Mouse (Mus musculus) limb, embryonic 12.5 days (tissue): ENCODE measurements around the gene Snai1. TPM values are rescaled to one million over a fixed set of nuclear protein-coding genes. Genes with fewer than 3 reads are reported as not detected.

Source experiments
- ATAC-seq: fragments of 200-750 bp; cut with Nextera tagmentation; 2 replicates; pipeline ENCODE4 v1.8.0; 2017; ENCODE audit warnings: low read depth, moderate TSS enrichment; ENCODE audit not compliant: insufficient number of reproducible peaks, insufficient read depth, low FRiP score, low TSS enrichment
- H3K27ac ChIP-seq: fragments of 300-500 bp; sonication (generic); 2 replicates; pipeline ENCODE4 v1.5.1; 2016; ENCODE audit warnings: mild to moderate bottlenecking, moderate library complexity
- H3K27me3 ChIP-seq: fragments of 300-500 bp; sonication (generic); 2 replicates; pipeline ENCODE4 v1.6.1; 2016; ENCODE audit warnings: mild to moderate bottlenecking, moderate library complexity
- H3K36me3 ChIP-seq: fragments of 300-500 bp; sonication (generic); 2 replicates; pipeline ENCODE4 v1.6.1; 2016; ENCODE audit warnings: mild to moderate bottlenecking, moderate library complexity
- H3K4me1 ChIP-seq: fragments of 300-500 bp; sonication (generic); replicated peaks from 2 replicates; pipeline ENCODE4 v1.6.1; 2016
- H3K4me2 ChIP-seq: fragments of 300-500 bp; sonication (generic); 2 replicates; pipeline ENCODE4 v1.6.1; 2016; ENCODE audit warnings: mild to moderate bottlenecking, moderate library complexity
- H3K4me3 ChIP-seq: fragments of 300-500 bp; sonication (generic); replicated peaks from 2 replicates; pipeline ENCODE4 v1.5.1; 2016; ENCODE audit warnings: mild to moderate bottlenecking
- H3K9ac ChIP-seq: fragments of 300-500 bp; sonication (generic); replicated peaks from 2 replicates; pipeline ENCODE4 v1.6.1; 2016; ENCODE audit warnings: mild to moderate bottlenecking, moderate library complexity
- H3K9me3 ChIP-seq: fragments of 300-500 bp; sonication (generic); 2 replicates; pipeline ENCODE4 v1.6.1; 2016; ENCODE audit warnings: mild to moderate bottlenecking, moderate library complexity
- WGBS: fragments of 180-500 bp; shearing (Covaris S2); methylation state at CpG from one replicate; pipeline ENCODE4 v1.1.7; 2016; 5-methylcytosine and 5-hydroxymethylcytosine counted together
- polyA plus RNA-seq: library from polyadenylated mRNA; unstranded; fragments of >200 nt; fragmentation: Nextera tagmentation; extraction: Ambion mirVana; gene quantifications from 2 replicates; pipeline ENCODE4 v1.2.1, GENCODE M21; 2016

The Snai1 gene
- polyA plus RNA-seq: 69.0 and 82.0 TPM in 2 replicates

GRCm38 (mm10) chr2:167537476-167538297 is at the start of gene Snai1:
TSS of gene Snai1 (plus strand) at chr2:167538195.
- Histone ChIP-seq H3K9ac (peak within 1 kb of the TSS; percentile 88), H3K27me3 (peaks cover 32% of the 10 kb centered on the region), H3K36me3 (peaks cover 27% of the 10 kb centered on the region), H3K9me3 (no peaks in the 10 kb centered on the region), H3K4me2 (peak within 1 kb of the TSS; percentile 91), H3K4me1 (peaks cover 51% of the 10 kb centered on the region), H3K4me3 (peak within 1 kb of the TSS; percentile 80), H3K27ac (peak within 1 kb of the TSS; percentile 96)
- WGBS: 1% methylated on average over 58 of the region's 58 CpGs
- ATAC-seq: peak; percentile 92

GRCm38 (mm10) chr2:167490813-167491525 is 47.0 kb upstream of the Snai1 start:
- H3K4me1 ChIP-seq: peaks cover 25% of the 10 kb centered on the region
- peak overlapping the region; percentile 91 for H3K9ac ChIP-seq
- H3K4me2 ChIP-seq: peak overlapping the region; percentile 97
- H3K36me3 ChIP-seq: peaks cover 24% of the 10 kb centered on the region
- H3K27ac ChIP-seq: no peak overlapping the region
- ATAC-seq: no peak
- no peaks in the 10 kb centered on the region for H3K9me3 ChIP-seq
- WGBS: 79% methylated on average over 4 of the region's 4 CpGs
- no peaks in the 10 kb centered on the region for H3K27me3 ChIP-seq
- peak overlapping the region; percentile 100; the same call in 1 of the 2 replicates for H3K4me3 ChIP-seq

- no peaks in the 10 kb centered on the region for H3K9me3 ChIP-seq
- H3K4me2 ChIP-seq: peak within 1 kb of the TSS; percentile 97
- H3K4me1 ChIP-seq: peaks cover 25% of the 10 kb centered on the region
- 4% methylated on average over 52 of the region's 52 CpGs for WGBS
- H3K27ac ChIP-seq: peak within 1 kb of the TSS; percentile 96
- no peaks in the 10 kb centered on the region for H3K27me3 ChIP-seq
- peaks cover 15% of the 10 kb centered on the region for H3K36me3 ChIP-seq
- H3K9ac ChIP-seq: peak within 1 kb of the TSS; percentile 91
- ATAC-seq: peak; percentile 21; the same call in 1 of the 2 replicates
- H3K4me3 ChIP-seq: peak within 1 kb of the TSS; percentile 100
These were observed 46.0 kb upstream of the Snai1 start, which contains the start of gene Rnf114 for GRCm38 (mm10) chr2:167491757-167492708. TSS of gene Rnf114 (plus strand) at chr2:167492645.

GRCm38 (mm10) chr2:167492713-167493636 is 45.0 kb upstream of the Snai1 start, which contains the start of gene Spata2:
TSS of gene Spata2 (minus strand) at chr2:167492887.
- WGBS: 1% methylated on average over 63 of the region's 63 CpGs
- ATAC-seq: peak; percentile 71

GRCm38 (mm10) chr2:167496437-167496836 is 41.6 kb upstream of the Snai1 start:
- 85% methylated on average over 7 of the region's 7 CpGs for WGBS
- Histone ChIP-seq H3K4me3 (no peak overlapping the region), H3K9me3 (no peaks in the 10 kb centered on the region), H3K9ac (no peak overlapping the region), H3K4me2 (no peak overlapping the region), H3K27ac (no peak overlapping the region), H3K27me3 (no peaks in the 10 kb centered on the region), H3K4me1 (peaks cover 14% of the 10 kb centered on the region), H3K36me3 (peaks cover 9% of the 10 kb centered on the region; the same call in 1 of the 2 replicates)
- no peak for ATAC-seq

More at GRCm38 (mm10) chr2:167492713-167493636, 45.0 kb upstream of the Snai1 start, which contains the start of gene Spata2:
- Histone ChIP-seq H3K27ac (peak within 1 kb of the TSS; percentile 96), H3K4me1 (peaks cover 25% of the 10 kb centered on the region), H3K4me3 (peak within 1 kb of the TSS; percentile 100), H3K36me3 (peaks cover 9% of the 10 kb centered on the region; the same call in 1 of the 2 replicates), H3K27me3 (no peaks in the 10 kb centered on the region), H3K9me3 (no peaks in the 10 kb centered on the region), H3K9ac (peak within 1 kb of the TSS; percentile 91), H3K4me2 (peak within 1 kb of the TSS; percentile 97)

- ATAC-seq: no peak
- 74% methylated on average over 5 of the region's 5 CpGs for WGBS
- Histone ChIP-seq H3K4me3 (no peak overlapping the region), H3K9me3 (no peaks in the 10 kb centered on the region), H3K4me2 (no peak overlapping the region), H3K27ac (no peak overlapping the region), H3K36me3 (peaks cover 9% of the 10 kb centered on the region; the same call in 1 of the 2 replicates), H3K4me1 (0 out of 2 replicates have a peak, but pooled peaks cover 7% of the 10 kb centered on the region), H3K9ac (no peak overlapping the region), H3K27me3 (no peaks in the 10 kb centered on the region)
These were observed 40.7 kb upstream of the Snai1 start for GRCm38 (mm10) chr2:167497272-167497671.

- peak overlapping the region; percentile 97 for H3K4me3 ChIP-seq
- peaks cover 17% of the 10 kb centered on the region for H3K36me3 ChIP-seq
- peak overlapping the region; percentile 88 for H3K4me2 ChIP-seq
- H3K9ac ChIP-seq: peak overlapping the region; percentile 90; the same call in 1 of the 2 replicates
- H3K27ac ChIP-seq: peak overlapping the region; percentile 68; the same call in 1 of the 2 replicates
- no peaks in the 10 kb centered on the region for H3K27me3 ChIP-seq
- ATAC-seq: peak; percentile 38; the same call in 1 of the 2 replicates
- H3K9me3 ChIP-seq: no peaks in the 10 kb centered on the region
- WGBS: 46% methylated on average over 13 of the region's 13 CpGs
- peaks cover 30% of the 10 kb centered on the region for H3K4me1 ChIP-seq
These were observed 35.3 kb upstream of the Snai1 start for GRCm38 (mm10) chr2:167502554-167503252.

GRCm38 (mm10) chr2:167503253-167503895 is 34.6 kb upstream of the Snai1 start:
- peak overlapping the region; percentile 97 for H3K4me3 ChIP-seq
- no peaks in the 10 kb centered on the region for H3K27me3 ChIP-seq
- peak overlapping the region; percentile 90 for H3K9ac ChIP-seq
- ATAC-seq: peak; percentile 81
- H3K36me3 ChIP-seq: peaks cover 23% of the 10 kb centered on the region
- peak overlapping the region; percentile 68 for H3K27ac ChIP-seq
- WGBS: under 1% methylated on average over 78 of the region's 85 CpGs
- no peaks in the 10 kb centered on the region for H3K9me3 ChIP-seq
- H3K4me1 ChIP-seq: peaks cover 30% of the 10 kb centered on the region
- peak overlapping the region; percentile 88 for H3K4me2 ChIP-seq

- ATAC-seq: 0 out of 2 replicates have a peak, but pooled peaks have one; percentile 1
- H3K4me1 ChIP-seq: peaks cover 30% of the 10 kb centered on the region
- WGBS: 1% methylated on average over 32 of the region's 32 CpGs
These were observed 34.1 kb upstream of the Snai1 start for GRCm38 (mm10) chr2:167503896-167504349.

More at GRCm38 (mm10) chr2:167503896-167504349, 34.1 kb upstream of the Snai1 start:
- Histone ChIP-seq H3K36me3 (peaks cover 29% of the 10 kb centered on the region), H3K9ac (peak overlapping the region; percentile 90), H3K4me2 (peak overlapping the region; percentile 88), H3K4me3 (peak overlapping the region; percentile 97), H3K27me3 (no peaks in the 10 kb centered on the region), H3K27ac (peak overlapping the region; percentile 68), H3K9me3 (no peaks in the 10 kb centered on the region)
